Mouse (Mus musculus) forebrain, embryonic 15.5 days (tissue): ENCODE results near the gene Hadhb. TPM values are rescaled to one million over a fixed set of nuclear protein-coding genes. Genes with fewer than 3 reads are reported as not detected.

Experiments used
- ATAC-seq: fragments of 200-750 bp; cut with Nextera tagmentation; replicated peaks from 2 replicates; pipeline ENCODE4 v1.8.0; 2017; ENCODE audit warnings: mild to moderate bottlenecking, moderate TSS enrichment, moderate library complexity
- H3K27ac ChIP-seq: fragments of 300-500 bp; sonication (generic); replicated peaks from 2 replicates; pipeline ENCODE4 v1.5.1; 2015; ENCODE audit warnings: mild to moderate bottlenecking, inconsistent platforms
- H3K27me3 ChIP-seq: fragments of 300-500 bp; sonication (generic); 2 replicates; pipeline ENCODE4 v1.6.1; 2015; ENCODE audit warnings: inconsistent platforms
- H3K36me3 ChIP-seq: fragments of 300-500 bp; sonication (generic); 2 replicates; pipeline ENCODE4 v1.6.1; 2015; ENCODE audit warnings: mild to moderate bottlenecking, inconsistent platforms
- H3K4me1 ChIP-seq: fragments of 300-500 bp; sonication (generic); 2 replicates; pipeline ENCODE4 v1.6.1; 2015; ENCODE audit warnings: inconsistent platforms
- H3K4me2 ChIP-seq: fragments of 300-500 bp; sonication (generic); replicated peaks from 2 replicates; pipeline ENCODE4 v1.6.1; 2015; ENCODE audit warnings: mild to moderate bottlenecking, inconsistent platforms
- H3K4me3 ChIP-seq: fragments of 300-500 bp; sonication (generic); 2 replicates; pipeline ENCODE4 v1.5.1; 2015; ENCODE audit warnings: mild to moderate bottlenecking, inconsistent platforms
- H3K9ac ChIP-seq: fragments of 300-500 bp; sonication (generic); replicated peaks from 2 replicates; pipeline ENCODE4 v1.6.1; 2015; ENCODE audit warnings: mild to moderate bottlenecking, inconsistent platforms
- H3K9me3 ChIP-seq: fragments of 300-500 bp; sonication (generic); 2 replicates; pipeline ENCODE4 v1.6.1; 2016; ENCODE audit warnings: inconsistent platforms
- WGBS: fragments of 180-500 bp; shearing (Covaris S2); methylation state at CpG from one replicate; pipeline ENCODE4 v1.1.7; 2015; ENCODE audit warnings: mixed read lengths; 5-methylcytosine and 5-hydroxymethylcytosine counted together
- polyA plus RNA-seq: library from polyadenylated mRNA; unstranded; fragments of >200 nt; fragmentation: Nextera tagmentation; extraction: Ambion mirVana; gene quantifications from 2 replicates; pipeline ENCODE4 v1.2.1, GENCODE M21; 2015

The Hadhb gene
- polyA plus RNA-seq, 1 experiment from 2014 or later = 73.6 TPM

- Histone ChIP-seq H3K4me2 (peak overlapping the region; percentile 61), H3K4me3 (peak overlapping the region; percentile 44), H3K9me3 (no peaks in the 10 kb centered on the region), H3K27ac (no peak overlapping the region), H3K36me3 (peaks cover 26% of the 10 kb centered on the region), H3K9ac (peak overlapping the region; percentile 41), H3K4me1 (peaks cover 39% of the 10 kb centered on the region), H3K27me3 (no peaks in the 10 kb centered on the region)
- WGBS = 4% methylated on average over 102 of the region's 103 CpGs
- ATAC-seq = peak; percentile 91
Observed at GRCm38 (mm10) chr5:30113881-30114760, 40.9 kb upstream of the Hadhb start.

- H3K36me3 ChIP-seq = peaks cover 33% of the 10 kb centered on the region
- no peaks in the 10 kb centered on the region for H3K27me3 ChIP-seq
- H3K4me1 ChIP-seq = peaks cover 35% of the 10 kb centered on the region
- H3K4me3 ChIP-seq = peak overlapping the region; percentile 44
- ATAC-seq = no peak
- no peaks in the 10 kb centered on the region for H3K9me3 ChIP-seq
- H3K9ac ChIP-seq = peak overlapping the region; percentile 41; the same call in 1 of the 2 replicates
- WGBS = 5% methylated on average over 28 of the region's 28 CpGs
- H3K27ac ChIP-seq = no peak overlapping the region
- H3K4me2 ChIP-seq = peak overlapping the region; percentile 61
Observed at GRCm38 (mm10) chr5:30114761-30115140, 40.3 kb upstream of the Hadhb start.

DNA sequence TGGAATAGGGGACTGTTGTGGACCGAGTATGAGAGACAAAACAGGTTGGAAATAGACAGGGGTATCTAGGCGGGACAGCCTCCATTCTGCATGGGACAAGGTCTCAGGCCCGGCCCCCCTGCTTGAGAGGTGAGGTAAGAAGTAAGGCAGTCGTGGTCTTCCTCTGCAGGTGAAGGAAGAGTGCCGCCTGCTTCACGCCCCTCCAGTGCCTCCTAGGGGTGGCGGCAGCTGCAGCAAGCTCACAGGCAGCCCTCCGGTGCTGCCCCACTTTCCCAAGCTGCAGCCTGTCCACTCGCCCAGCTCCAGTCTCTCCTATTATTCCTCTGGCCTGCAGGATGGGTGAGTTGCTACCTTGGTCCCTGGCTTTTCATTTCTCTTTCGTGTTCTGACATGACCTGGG lies 39.3 kb upstream of the Hadhb start:
- Histone ChIP-seq H3K36me3 (peaks cover 42% of the 10 kb centered on the region), H3K9me3 (no peaks in the 10 kb centered on the region), H3K27me3 (no peaks in the 10 kb centered on the region), H3K4me1 (peaks cover 25% of the 10 kb centered on the region), H3K27ac (no peak overlapping the region), H3K9ac (no peak overlapping the region), H3K4me2 (no peak overlapping the region), H3K4me3 (no peak overlapping the region)
- ATAC-seq = no peak
- WGBS = 38% methylated on average over 10 of the region's 10 CpGs

- no peak for ATAC-seq
- H3K36me3 ChIP-seq = peaks cover 64% of the 10 kb centered on the region
- 82% methylated on average over 1 of the region's 1 CpGs for WGBS
Observed at GRCm38 (mm10) chr5:30118018-30118417, 37.0 kb upstream of the Hadhb start.

DNA sequence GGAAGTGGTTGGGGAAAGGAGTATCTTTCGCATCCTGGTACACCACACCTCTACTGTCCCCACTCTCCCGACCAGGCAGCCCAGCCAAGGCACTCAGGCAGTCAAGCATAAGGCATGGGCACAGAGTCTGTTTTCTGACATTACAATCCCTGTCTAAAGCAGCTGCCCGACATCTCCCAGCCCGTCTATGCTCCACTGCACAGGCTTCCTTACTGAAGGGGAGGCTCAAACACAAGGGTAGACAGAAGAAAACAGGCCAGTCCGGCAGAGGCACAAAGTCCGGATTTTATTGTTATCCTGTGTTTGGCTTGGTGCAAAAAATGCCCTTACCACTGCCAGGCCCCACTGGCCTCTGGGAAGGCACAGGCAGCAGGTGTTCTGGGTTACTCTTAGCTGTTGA lies 35.9 kb upstream of the Hadhb start:
- Histone ChIP-seq H3K27ac (no peak overlapping the region), H3K36me3 (peaks cover 71% of the 10 kb centered on the region), H3K9ac (no peak overlapping the region), H3K4me1 (peaks cover 8% of the 10 kb centered on the region), H3K27me3 (no peaks in the 10 kb centered on the region), H3K9me3 (no peaks in the 10 kb centered on the region), H3K4me2 (no peak overlapping the region), H3K4me3 (no peak overlapping the region)
- no peak for ATAC-seq
- 86% methylated on average over 6 of the region's 6 CpGs for WGBS

More at GRCm38 (mm10) chr5:30118018-30118417, 37.0 kb upstream of the Hadhb start:
- Histone ChIP-seq H3K4me3 (no peak overlapping the region), H3K9me3 (no peaks in the 10 kb centered on the region), H3K27me3 (no peaks in the 10 kb centered on the region), H3K27ac (no peak overlapping the region), H3K9ac (no peak overlapping the region), H3K4me2 (no peak overlapping the region), H3K4me1 (peaks cover 15% of the 10 kb centered on the region)

DNA sequence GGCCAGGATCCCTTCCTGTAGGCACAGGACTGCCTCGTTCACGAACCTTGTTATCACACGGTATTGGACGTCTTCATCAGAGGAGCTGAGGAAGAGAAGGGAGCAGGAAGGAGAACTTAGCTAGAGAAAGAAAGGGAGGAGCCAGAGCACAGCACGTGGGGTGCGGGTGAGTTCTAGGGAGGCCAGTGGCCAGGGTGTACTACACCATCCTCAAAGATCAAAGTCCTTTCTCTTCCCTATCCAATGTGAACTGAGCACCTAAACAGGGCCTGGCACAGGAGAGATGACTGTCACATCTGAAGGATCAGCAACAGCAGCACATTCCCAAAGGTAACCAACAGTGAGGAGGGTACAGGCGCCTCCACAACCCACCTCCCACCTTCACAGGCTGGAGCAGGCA lies 34.9 kb upstream of the Hadhb start:
- H3K36me3 ChIP-seq = peaks cover 80% of the 10 kb centered on the region
- WGBS = 84% methylated on average over 7 of the region's 7 CpGs
- no peak overlapping the region for H3K4me2 ChIP-seq
- ATAC-seq = no peak
- H3K4me3 ChIP-seq = no peak overlapping the region
- H3K27me3 ChIP-seq = no peaks in the 10 kb centered on the region
- H3K9me3 ChIP-seq = no peaks in the 10 kb centered on the region
- no peaks in the 10 kb centered on the region; the same call in 1 of the 2 replicates for H3K4me1 ChIP-seq
- H3K9ac ChIP-seq = no peak overlapping the region
- no peak overlapping the region for H3K27ac ChIP-seq

DNA sequence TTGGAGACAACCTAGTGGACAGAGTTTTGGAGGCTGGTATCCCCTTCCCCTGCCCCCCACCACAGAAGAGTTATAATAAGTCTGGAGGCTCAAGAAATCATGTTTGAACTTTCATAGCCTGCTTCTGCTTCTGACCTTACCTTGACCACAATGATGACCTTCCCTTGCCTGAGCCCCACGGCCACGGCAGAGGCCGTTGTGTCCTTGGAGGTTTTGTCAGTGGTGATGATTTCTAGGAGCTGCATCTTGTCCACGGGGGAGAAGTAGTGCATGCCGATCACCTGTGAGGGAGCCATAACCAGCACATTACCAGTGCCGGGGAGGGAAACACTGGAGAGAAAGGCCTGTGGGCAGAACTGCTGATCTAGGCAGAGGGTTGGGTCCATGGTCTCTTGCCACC lies 32.6 kb upstream of the Hadhb start:
- no peak for ATAC-seq
- Histone ChIP-seq H3K36me3 (peaks cover 80% of the 10 kb centered on the region), H3K4me2 (no peak overlapping the region), H3K27ac (no peak overlapping the region), H3K27me3 (no peaks in the 10 kb centered on the region), H3K9ac (no peak overlapping the region), H3K9me3 (no peaks in the 10 kb centered on the region), H3K4me1 (no peaks in the 10 kb centered on the region), H3K4me3 (no peak overlapping the region)
- 91% methylated on average over 6 of the region's 6 CpGs for WGBS

DNA sequence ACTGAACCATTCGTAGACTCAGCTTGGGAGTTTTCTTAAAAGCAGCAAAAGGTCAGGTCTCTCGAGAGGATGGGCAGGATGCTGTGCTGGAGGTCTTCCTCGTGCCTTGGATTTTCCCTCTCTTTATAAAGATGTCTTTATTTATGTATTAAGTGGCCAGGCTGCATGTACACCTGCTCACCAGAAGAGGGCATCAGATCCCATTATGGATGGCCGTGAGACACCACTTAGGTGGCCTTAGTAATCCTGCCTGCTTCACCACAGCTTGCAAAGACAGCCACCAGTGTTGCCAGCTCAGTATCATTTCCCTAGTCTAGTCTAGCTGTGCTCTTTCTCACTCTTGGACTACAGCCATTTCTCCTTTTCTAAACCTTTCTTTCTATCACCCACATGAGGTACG lies 29.5 kb upstream of the Hadhb start:
- ATAC-seq = no peak

GRCm38 (mm10) chr5:30126756-30127155 lies 28.3 kb upstream of the Hadhb start:
- ATAC-seq = no peak
- WGBS = 88% methylated on average over 7 of the region's 7 CpGs
- no peak overlapping the region for H3K27ac ChIP-seq
- H3K27me3 ChIP-seq = no peaks in the 10 kb centered on the region
- no peak overlapping the region for H3K4me2 ChIP-seq
- H3K4me1 ChIP-seq = no peaks in the 10 kb centered on the region
- H3K9me3 ChIP-seq = no peaks in the 10 kb centered on the region
- H3K9ac ChIP-seq = no peak overlapping the region
- H3K4me3 ChIP-seq = no peak overlapping the region
- peaks cover 67% of the 10 kb centered on the region for H3K36me3 ChIP-seq

More for the DNA sequence above, 29.5 kb upstream of the Hadhb start:
- Histone ChIP-seq H3K4me2 (no peak overlapping the region), H3K4me3 (no peak overlapping the region), H3K27ac (no peak overlapping the region), H3K27me3 (no peaks in the 10 kb centered on the region), H3K9ac (no peak overlapping the region), H3K9me3 (no peaks in the 10 kb centered on the region), H3K36me3 (peaks cover 73% of the 10 kb centered on the region), H3K4me1 (no peaks in the 10 kb centered on the region)
- WGBS = 40% methylated on average over 5 of the region's 5 CpGs

DNA sequence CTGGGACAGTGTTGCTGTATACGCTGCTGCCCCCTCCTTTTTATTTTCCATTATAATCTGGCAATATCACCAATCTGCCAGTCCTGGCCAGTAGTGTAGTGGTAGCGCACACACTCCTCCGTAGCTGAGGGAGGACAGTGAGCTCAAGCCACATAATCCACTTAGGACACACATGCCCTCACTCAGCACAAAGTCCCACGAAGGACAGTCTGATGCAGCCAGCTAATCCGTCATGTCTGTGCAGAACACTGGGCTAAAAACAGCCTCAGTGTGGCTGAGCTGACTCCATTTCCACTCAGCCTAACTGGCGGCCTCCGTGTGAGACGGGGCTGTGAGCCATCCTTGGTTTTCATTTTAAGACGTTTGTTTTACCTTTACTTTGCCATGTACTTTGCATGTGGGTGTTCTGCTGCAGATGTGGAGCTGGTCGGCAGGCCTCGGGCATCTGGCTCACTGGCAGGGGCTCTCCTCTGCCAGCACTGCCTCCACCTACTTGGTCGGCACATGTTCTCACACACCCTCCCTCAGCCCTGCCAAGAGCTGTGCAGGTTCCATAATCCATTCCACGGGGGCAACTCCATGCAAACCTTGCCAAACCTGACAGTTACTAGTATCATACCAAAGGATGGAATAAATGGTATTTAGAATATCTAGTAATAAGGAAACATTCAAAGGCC lies 27.0 kb upstream of the Hadhb start:
- no peak overlapping the region for H3K27ac ChIP-seq
- 92% methylated on average over 13 of the region's 13 CpGs for WGBS
- no peak overlapping the region for H3K9ac ChIP-seq
- H3K36me3 ChIP-seq = peaks cover 69% of the 10 kb centered on the region
- ATAC-seq = no peak
- H3K27me3 ChIP-seq = no peaks in the 10 kb centered on the region
- no peaks in the 10 kb centered on the region for H3K9me3 ChIP-seq
- H3K4me3 ChIP-seq = no peak overlapping the region
- H3K4me1 ChIP-seq = no peaks in the 10 kb centered on the region
- H3K4me2 ChIP-seq = no peak overlapping the region

DNA sequence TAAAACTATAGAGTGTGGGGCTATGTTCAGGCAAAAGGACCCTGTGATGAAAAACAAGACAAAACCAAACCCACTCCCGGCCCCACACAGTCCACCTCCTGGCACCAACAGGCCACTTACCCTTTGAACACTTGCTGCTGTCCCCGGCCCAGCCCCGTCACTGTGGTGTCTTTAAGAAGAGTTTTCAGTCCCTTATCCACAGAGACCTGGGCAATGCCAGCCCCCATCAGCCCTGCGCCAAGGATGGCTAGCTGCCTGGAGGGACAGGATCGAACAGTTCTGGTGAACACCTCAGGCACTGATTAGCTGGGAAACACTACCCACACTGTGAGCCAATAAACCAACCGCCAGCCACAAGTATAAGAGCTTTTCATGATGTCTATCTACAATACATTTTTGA lies 26.4 kb upstream of the Hadhb start:
- WGBS = 87% methylated on average over 6 of the region's 6 CpGs
- Histone ChIP-seq H3K27me3 (no peaks in the 10 kb centered on the region), H3K27ac (no peak overlapping the region), H3K4me3 (no peak overlapping the region), H3K9ac (no peak overlapping the region), H3K4me1 (no peaks in the 10 kb centered on the region), H3K4me2 (no peak overlapping the region), H3K36me3 (peaks cover 70% of the 10 kb centered on the region), H3K9me3 (no peaks in the 10 kb centered on the region)
- no peak for ATAC-seq

GRCm38 (mm10) chr5:30131246-30131645 lies 23.8 kb upstream of the Hadhb start:
- WGBS = 91% methylated on average over 4 of the region's 4 CpGs

More at GRCm38 (mm10) chr5:30131246-30131645, 23.8 kb upstream of the Hadhb start:
- no peaks in the 10 kb centered on the region for H3K4me1 ChIP-seq
- H3K4me2 ChIP-seq = no peak overlapping the region
- H3K36me3 ChIP-seq = peaks cover 72% of the 10 kb centered on the region
- no peak overlapping the region for H3K9ac ChIP-seq
- H3K27ac ChIP-seq = no peak overlapping the region
- no peak overlapping the region for H3K4me3 ChIP-seq
- no peaks in the 10 kb centered on the region for H3K9me3 ChIP-seq
- H3K27me3 ChIP-seq = no peaks in the 10 kb centered on the region
- ATAC-seq = no peak
